Mouse (Mus musculus): Measurements from ENCODE around the gene Hoxc5.

Hoxc5 gene

DNA sequence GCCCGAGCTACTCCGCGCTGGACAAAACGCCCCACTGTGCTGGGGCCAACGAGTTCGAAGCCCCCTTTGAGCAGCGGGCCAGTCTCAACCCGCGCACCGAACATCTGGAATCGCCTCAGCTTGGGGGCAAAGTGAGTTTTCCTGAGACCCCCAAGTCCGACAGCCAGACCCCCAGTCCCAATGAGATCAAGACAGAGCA, at the start of gene Hoxc5:
TSS of gene Hoxc5 (plus strand) at position 132 of the 199 bp plus-strand sequence.
- DNase-seq (ENCODE audit: low spot score in 2 of 2): no peak

DNA sequence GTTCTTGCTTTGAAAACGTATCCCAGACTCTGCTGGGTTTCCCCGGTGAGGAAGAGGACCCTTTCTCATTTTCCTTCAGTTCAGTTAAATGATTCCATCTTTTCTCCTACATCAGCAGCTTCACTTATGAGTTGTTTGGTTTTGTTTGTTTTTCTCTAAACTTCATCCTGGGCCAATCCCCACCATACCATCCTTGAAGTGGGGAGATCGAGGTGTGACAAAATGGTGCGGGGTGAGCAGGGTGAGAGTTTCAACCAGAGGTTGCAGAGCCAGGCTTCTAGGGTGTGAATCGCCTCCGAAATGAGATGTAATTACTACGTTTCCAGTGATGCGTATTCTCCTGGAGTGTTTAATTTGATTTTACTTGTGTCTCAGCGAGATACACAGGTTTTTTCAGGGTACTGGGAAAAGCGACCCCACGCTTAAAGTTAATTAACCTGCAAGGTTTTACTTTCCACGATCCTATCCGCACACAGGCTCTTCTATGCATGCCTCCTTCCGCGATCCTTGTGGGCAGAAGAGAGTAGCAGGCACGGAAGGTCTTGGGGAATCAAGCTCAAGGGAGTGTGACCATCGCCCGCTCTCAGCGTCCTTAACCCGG, 49.2 kb upstream of the Hoxc5 start:
- DNase-seq (ENCODE audit: low spot score in 2 of 2): no peak

DNA sequence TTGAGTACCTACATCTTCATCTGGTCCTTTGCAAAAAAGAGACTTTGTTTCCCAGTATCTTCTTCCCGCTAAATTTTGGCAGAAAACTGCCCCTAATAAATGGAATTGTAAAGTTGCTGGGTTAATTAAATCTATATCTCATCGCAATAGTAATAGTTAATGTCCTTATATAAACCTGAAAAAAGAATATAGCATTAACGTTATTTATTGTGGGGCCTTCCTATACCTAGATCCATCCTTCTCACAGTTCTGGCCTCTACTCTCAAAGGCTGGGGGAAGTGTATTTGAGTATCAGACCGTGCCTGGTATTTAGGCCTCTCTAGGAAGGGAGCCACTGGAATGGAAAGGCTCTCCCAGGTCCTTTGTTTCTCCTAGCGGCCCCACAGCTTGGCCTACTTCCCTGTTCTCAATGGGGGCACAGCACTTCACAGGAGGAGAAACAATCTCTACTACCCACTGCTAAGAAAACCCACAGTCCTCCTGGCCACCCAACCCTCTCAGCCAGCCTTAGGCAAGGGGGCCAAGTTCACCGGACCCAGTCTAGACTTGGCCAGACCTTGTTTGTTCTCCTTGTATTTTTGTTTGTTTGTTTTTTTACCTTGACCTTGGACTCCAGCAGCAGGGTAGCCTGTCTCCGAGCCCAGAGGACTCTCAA, 48.5 kb upstream of the Hoxc5 start:
- DNase-seq (ENCODE audit: low spot score in 2 of 2): no peak

DNA sequence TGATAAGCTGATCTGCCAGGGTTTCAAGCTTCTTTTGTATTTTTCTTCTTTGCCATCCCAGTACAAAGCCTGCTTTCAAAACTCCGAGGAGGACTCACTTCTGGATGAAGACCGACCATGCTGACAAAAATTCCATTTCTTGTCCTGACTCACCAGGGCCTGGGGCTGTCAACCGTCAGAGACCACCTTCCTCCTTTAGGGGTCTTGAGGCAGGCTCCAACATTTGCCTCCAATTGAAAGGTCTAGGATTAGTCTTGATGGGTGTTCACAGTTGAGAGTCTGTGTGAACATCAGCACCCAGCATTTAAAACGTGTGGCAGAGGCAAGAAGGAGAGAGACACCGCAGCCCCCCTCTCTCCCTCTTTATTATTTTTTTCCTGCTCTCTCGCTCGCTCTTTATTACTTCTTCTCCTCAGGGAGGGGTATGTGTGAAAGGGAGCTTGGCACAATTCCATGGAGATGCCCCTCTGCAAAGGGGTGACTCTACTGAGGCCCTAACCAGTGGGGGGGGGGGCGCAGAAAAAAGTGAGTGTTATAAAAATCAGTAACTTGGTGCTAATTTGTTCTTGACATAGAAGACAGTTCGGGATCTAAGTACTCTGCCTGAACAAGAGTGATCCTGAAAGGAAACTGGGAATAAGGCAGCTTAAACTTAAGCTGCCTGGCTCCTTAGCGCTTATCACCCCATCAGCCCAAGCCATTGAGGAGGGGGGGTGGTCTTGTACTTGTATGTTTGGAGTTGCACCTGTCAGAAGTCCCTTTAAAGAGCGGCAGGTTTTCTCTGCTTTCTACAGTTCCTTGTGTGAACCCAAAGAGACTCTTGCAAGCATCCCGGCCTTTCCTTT, 47.7 kb upstream of the Hoxc5 start:
- DNase-seq (ENCODE audit: low spot score in 2 of 2): no peak

DNA sequence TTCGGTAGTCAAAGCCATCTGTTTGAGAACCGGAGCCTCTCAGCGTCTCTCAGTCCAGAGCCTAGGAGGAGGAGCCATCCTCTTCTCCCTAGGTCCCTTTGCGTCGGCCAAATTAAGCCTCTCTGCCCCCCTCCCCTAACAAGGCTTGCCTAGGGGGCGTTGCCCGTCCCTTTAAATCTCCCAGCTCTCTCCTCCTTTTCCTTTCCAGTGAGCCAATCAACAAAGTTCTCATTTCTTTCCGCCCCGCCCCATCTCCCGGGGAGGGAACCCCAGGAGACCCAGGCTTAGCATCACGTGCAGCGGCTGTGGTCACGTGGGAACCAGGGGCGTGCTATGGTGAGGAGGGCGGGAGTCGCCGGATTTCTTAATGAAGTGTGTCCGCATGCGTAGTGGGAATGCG, 46.6 kb upstream of the Hoxc5 start:
- no peak for DNase-seq (ENCODE audit: low spot score in 2 of 2)

DNA sequence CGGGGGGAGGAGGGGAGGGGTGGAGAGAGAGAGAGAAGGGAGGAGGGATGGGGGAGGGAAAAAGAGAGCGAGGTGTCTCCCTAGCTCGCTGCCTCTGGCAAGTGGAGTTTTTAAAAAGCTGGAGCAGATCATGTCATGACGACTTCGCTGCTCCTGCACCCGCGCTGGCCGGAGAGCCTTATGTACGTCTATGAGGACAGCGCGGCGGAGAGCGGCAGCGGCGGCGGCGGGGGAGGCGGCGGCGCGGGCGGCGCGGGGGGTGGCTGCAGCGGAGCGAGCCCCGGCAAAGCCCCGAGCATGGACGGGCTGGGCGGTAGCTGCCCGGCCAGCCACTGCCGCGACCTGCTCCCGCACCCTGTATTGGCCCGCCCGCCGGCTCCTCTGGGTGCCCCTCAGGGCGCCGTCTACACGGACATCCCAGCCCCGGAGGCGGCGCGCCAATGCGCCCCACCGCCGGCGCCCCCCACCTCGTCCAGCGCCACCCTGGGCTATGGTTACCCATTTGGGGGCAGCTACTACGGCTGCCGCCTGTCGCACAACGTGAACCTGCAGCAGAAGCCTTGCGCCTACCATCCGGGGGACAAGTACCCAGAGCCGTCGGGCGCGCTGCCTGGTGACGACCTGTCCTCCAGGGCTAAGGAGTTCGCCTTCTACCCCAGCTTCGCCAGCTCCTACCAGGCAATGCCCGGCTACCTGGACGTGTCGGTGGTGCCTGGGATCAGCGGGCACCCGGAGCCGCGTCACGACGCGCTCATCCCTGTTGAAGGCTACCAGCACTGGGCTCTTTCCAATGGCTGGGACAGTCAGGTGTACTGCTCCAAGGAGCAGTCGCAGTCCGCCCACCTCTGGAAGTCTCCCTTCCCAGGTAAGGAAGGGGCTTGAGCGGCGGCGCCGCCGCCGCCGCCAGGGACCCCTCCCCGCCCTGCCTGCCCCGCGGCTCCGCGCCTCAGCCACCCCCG, 45.9 kb upstream of the Hoxc5 start, which contains the start of gene Hoxc13:
TSS of gene Hoxc13 (plus strand) at position 51 of the 959 bp plus-strand sequence.
- no peak for DNase-seq (ENCODE audit: low spot score in 2 of 2)

DNA sequence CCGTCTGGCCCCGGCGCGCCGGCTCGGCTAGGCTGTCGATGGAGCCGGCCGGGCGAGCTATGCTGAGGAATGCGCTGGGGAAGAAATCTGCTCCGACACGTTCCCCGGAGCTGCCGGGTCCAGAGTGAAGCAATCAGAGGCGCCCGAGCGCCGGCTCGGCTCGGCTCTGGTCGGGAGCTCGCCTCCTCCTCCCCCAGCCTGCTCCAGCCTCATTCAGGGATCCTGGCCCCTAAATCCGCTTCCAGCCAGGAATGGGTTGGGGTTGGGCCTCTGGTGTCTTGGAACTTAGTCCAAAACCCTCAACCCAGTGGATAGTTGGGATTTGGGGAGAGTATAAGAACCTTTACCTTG, 45.3 kb upstream of the Hoxc5 start:
- no peak for DNase-seq (ENCODE audit: low spot score in 2 of 2)

DNA sequence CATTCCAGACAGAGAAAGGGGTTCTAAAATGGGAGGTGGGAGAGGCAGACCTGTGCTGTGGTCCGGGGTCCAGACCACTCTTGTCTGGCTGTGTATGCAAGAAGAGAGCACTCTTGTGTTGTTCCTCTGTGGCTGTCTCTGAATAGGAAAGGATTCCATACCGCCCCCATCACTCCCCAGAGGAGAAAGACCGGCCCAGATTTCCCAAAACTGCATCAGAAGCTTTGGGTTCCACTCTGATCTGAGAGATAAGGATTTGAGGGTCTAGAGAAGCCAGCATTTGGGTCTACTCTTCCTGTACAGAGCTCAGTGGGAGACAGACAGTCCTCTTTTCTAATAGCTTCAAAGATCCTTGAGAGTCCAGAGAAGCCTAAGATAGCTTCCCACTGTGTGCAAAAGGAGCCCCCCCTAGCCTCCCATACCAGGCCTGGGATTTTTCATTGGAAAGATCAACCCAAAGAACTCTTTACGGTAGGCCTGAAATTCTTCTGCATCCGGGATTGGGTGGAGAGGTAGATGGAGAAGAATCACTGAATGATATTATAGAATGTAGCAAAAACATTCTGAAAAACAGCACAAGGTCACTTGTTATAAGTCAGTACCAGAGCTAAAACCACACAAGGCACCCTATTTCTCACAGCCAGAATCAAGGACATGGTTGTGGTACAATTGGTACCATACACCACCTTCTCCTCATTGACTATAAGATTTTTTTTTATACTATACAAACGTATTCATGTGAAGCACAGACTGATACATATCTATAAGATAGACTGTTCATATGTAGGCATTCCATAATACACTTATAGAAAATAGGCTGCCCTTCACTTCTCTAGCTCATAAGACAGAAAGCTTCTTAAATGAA, 44.4 kb upstream of the Hoxc5 start:
- DNase-seq (ENCODE audit: low spot score in 2 of 2): no peak

DNA sequence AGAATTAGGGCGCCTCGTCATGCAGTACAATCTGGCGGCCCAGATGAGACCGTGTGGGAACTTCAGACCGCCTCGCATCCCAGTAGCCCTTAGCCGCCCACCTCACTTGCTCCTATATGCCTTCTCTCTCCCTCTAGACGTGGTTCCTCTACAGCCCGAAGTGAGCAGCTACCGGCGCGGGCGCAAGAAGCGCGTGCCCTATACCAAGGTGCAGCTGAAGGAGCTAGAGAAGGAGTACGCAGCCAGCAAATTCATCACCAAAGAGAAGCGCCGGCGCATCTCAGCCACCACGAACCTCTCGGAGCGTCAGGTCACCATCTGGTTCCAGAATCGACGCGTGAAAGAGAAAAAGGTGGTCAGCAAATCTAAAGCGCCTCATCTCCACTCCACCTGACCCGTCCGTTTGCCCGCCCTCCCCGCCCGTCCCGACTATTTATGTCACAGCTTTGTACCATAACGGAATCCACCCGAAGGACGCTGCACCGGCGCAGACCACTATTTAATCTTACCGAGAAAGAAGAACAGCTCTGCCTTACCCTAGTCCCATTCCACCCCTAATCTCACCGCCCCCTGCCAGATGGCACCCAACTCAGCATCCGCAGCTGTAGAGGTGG, 40.1 kb upstream of the Hoxc5 start:
- no peak for DNase-seq (ENCODE audit: low spot score in 2 of 2)

DNA sequence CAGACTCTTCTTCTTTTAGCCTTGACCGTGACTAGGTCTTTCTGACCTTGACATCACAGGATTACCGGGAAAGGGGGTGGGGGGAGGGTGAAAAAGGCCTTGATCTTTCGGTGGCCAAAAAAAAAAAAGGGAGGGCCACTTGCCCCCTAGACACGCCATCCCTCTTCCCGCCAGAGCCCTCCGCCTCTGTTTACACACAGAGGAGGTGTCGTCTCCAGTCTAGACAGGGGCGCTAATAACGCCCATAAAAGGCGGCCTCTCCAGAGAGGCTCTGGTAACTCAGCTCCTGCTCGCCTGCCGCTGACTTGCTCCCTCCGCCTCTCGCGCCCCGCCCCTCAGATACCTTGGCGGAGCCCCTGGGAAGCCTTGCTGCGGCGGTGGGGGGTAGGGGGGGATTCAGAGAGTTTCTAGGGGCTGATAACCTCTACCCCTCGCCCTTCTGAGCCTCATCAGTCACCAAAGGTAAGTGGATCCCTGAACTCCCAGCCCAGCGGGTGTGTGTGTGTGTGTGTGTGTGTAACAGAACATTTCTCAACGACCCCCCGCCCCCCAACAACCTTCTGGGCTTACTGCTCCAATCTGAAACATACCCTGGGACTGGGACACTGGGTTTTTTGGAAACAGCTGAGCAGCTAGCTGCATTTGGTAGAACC, 35.4 kb upstream of the Hoxc5 start:
- DNase-seq (ENCODE audit: low spot score in 2 of 2): no peak

DNA sequence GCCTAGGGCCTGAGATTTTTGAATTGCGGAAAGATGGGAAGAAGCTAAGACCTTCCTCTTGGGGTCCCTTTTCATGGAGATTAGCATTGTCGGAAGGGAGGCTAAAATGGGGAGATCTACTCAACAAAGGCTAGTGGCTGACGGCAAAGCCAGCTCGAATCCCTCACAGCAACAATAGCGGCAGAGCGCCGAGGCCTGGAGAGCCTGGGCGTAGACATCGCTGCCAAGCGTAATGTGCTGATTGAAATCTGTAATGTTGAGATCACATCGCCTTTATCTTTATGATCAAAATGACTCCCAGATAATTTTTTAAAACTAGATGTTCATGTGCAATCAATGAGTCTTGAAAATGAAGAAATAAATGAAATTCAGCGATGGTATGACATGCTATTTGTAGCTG, 32.8 kb upstream of the Hoxc5 start:
- no peak for DNase-seq (ENCODE audit: low spot score in 2 of 2)

DNA sequence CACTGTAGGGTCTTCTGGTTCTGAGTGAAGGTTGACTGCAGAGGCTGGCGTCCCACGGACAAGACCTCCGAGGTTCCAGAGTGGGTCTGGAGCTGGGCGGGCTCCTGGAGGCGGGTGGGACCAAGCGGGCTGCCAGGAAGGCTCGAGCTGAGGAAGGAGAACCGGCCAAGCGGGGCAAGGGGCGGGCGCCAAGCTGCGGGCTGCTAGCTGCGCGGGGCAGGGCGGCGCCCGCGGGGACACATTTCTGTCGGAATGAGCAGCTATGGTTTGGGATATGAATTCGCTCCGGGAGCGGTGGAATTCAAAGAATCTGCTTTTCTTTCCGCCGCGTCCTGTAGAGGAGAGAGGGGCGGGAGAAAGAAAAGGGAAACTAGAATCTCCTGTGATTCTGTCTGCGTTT, 32.3 kb upstream of the Hoxc5 start:
- DNase-seq (ENCODE audit: low spot score in 2 of 2): no peak

DNA sequence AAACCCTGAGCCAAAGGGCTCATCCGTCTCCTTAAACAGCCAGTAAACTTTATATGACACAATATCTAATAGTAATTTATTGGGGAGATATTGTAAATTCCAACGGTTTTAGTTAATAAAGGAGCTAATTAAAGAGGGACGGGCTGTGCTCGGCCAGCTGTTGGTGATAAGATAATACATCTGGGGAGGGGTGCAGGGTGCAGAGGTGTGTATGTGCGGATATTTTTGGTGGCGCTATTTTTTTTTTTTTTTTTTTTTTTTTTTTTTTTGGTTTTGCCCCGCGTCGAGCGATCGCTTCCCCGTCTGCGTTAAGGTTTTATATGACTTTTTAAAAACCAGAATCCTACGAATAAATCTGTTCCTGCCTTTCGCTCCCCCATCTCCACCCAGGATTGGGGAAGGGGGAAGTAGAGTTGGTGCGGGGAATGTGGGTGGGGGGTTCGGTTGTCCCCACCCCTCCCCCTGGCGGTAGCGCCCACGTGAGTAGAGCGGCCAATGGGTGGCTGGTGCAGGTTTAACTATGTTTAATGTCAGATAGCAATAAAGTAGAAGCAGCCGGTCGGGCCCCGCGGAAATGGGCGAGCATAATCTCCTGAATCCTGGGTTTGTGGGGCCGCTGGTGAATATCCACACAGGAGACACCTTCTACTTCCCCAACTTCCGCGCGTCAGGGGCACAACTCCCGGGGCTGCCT, 30.8 kb upstream of the Hoxc5 start, which contains the start of gene Hoxc12:
TSS of gene Hoxc12 (plus strand) at position 479 of the 694 bp plus-strand sequence.
- DNase-seq (ENCODE audit: low spot score in 2 of 2): no peak

DNA sequence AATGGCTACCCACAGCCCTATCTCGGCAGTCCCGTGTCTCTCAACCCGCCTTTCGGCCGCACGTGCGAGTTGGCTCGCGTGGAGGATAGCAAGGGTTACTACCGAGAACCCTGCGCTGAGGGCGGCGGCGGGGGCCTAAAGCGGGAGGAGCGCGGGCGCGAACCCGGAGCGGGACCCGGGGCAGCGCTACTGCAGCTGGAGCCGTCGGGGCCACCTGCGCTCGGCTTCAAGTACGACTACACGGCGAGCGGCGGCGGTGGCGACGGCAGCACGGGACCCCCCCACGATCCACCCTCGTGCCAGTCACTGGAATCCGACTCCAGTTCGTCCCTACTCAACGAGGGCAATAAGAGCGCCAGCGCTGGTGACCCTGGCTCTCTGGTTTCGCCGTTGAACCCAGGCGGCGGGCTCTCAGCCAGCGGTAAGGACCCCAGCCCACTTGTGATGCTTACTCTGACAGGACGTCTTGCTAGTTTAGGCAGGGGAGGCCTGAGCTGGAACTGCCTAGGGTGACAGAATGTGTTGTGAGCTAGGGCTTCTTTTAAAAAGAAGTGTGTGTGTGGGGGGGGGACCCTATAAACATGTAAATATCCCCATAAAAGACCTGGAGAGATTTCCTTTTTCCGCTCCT, 30.1 kb upstream of the Hoxc5 start:
- DNase-seq (ENCODE audit: low spot score in 2 of 2): no peak

DNA sequence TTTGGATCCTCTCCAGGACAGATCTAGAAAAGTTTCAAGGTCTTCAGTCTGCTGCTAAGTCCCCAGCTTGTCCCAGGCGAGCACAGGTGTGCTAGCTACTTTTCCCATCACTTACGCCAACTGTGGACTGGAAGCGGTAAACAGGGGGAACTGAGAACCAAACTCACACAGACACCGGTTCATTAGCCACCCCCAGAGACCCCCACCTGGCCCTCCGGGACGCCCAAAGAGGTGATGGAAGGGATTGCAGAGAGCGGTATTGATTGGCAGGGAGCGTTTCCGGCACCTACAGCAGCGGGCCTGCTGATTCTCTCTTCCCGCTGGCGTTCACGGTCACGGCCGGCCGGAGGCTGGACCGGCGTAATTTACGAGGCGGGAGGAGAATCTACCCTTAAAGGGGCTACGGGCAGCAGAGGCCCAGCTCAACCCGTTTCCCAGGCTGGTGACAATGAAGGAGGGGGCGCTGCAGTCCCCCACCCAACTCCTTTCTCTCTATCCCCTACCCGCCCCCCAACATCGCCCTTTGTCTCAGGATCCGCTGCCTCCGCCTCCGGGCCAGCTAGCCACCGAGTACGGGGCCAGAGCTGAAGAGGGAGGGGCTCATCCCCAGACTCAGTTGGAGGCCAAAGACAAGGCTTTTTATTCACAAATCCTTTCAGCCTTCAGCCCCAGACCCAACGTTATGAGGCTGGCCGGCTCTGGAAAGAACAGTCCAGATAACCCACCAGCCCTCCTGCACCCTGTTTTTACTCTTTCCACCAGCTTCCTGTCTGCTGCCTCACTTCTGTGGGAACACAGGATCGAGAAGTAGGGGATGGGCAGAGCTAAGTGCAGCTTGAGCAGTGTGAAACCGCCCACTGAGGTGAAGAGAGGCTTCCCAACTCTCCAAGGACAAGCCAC, 27.7 kb upstream of the Hoxc5 start:
- DNase-seq (ENCODE audit: low spot score in 2 of 2): no peak

DNA sequence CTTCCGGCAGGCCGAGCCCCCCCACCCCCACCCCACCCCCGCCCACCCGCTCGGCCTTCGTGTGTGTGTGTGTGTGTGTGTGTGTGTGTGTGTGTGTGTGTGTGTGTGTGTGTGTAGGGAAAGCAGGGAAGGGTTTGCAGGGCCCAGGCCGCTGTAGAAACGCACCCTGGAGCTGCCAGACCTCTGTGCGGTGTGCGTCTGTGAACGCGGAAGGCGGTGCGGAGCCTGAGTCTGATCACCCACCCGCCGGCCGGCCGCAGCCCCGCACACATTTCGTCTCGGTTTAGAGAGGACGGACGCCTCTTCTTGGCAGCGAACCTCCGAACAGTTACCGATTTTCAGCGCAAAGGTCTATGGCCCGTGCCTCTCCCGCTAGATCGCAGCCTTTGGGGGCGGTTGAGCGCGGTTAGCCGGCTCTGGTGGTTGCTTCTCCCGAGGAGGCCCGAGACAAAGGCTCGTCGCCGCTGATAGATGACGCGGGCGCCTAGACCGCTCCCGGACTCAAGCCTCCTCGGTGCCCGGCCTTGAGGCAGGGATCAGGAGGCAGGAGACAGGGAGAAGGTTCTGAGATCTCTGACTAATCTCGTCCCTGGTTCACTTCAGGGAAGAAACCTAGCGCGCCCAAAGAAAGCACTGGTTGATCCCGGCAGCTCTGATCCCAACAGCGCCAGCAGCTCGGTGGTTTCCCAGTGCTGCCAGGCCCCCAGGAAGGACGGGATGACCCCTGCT, 24.3 kb upstream of the Hoxc5 start:
- DNase-seq (ENCODE audit: low spot score in 2 of 2): no peak

DNA sequence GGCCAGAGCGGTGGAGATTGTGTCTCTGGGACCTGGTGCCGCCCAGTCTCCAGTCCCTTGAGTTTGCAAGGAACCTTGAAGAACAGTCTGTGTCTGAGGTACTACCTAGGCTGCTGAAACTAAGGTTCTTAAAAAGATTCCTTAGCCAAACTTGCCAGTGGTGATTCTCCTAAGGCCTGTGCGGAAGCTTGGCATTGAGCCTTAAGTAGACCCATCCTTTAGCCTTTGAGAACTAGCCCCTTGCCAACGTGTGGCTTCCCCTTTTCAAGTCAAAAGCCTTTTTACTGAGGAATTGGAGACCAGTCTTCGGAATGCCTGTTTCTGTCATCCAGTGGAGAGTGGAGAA, 23.8 kb upstream of the Hoxc5 start:
- DNase-seq (ENCODE audit: low spot score in 2 of 2): no peak
